Mouse (Mus musculus): Measurements from ENCODE around the gene Gm11541. TPM values are rescaled to one million over a fixed set of nuclear protein-coding genes. Genes with fewer than 3 reads are reported as not detected.

The Gm11541 gene
- polyA plus RNA-seq, 1 experiment from 2014 or later, result not detected

GRCm38 (mm10) chr11:94715622-94716021 is 11.3 kb upstream of the Gm11541 start:
- H3K36me3 ChIP-seq (ENCODE audit: control insufficient read depth, insufficient read depth, low read length), result no peaks in the 10 kb centered on the region
- H3K9ac ChIP-seq (ENCODE audit: low read length), result no peak overlapping the region
- peaks cover 0 to 15% of the 10 kb centered on the region in 2 experiments; a peak in 3 of 4 replicates for H3K4me1 ChIP-seq (ENCODE audit: control insufficient read depth in 2 of 2, insufficient read depth in 2 of 2, low read length in 2 of 2)
- no peak for ATAC-seq (ENCODE audit: insufficient number of reproducible peaks, insufficient read depth, low FRiP score, low read depth)
- WGBS, result 79% methylated on average over 5 of the region's 5 CpGs
- no peaks in the 10 kb centered on the region for H3K9me3 ChIP-seq (ENCODE audit: control insufficient read depth, low read length)
- H3K27me3 ChIP-seq (ENCODE audit: control insufficient read depth, insufficient read depth, low read length), result peaks cover 8% of the 10 kb centered on the region
- no peak overlapping the region for H3K4me3 ChIP-seq (ENCODE audit: control insufficient read depth in 1 of 2, insufficient read depth in 1 of 2, low read depth in 1 of 2, low read length in 2 of 2)
- H3K27ac ChIP-seq (replicated peaks in 1 of 2; ENCODE audit: control insufficient read depth in 1 of 2, insufficient read depth in 1 of 2, low read depth in 2 of 2, low read length in 2 of 2), result no peak overlapping the region
- no peak overlapping the region for H3K4me2 ChIP-seq (ENCODE audit: low read length)

GRCm38 (mm10) chr11:94713246-94713860 is 9.1 kb upstream of the Gm11541 start:
- 16% methylated on average over 11 of the region's 11 CpGs for WGBS
- no peak overlapping the region for H3K27ac ChIP-seq (replicated peaks in 1 of 2; ENCODE audit: control insufficient read depth in 1 of 2, insufficient read depth in 1 of 2, low read depth in 2 of 2, low read length in 2 of 2)
- H3K4me2 ChIP-seq (ENCODE audit: low read length), result no peak overlapping the region
- no peak for ATAC-seq (ENCODE audit: insufficient number of reproducible peaks, insufficient read depth, low FRiP score, low read depth)
- H3K9ac ChIP-seq (ENCODE audit: low read length), result no peak overlapping the region
- no peak overlapping the region for H3K4me3 ChIP-seq (ENCODE audit: control insufficient read depth in 1 of 2, insufficient read depth in 1 of 2, low read depth in 1 of 2, low read length in 2 of 2)
- no peaks in the 10 kb centered on the region for H3K9me3 ChIP-seq (ENCODE audit: control insufficient read depth, low read length)
- peaks cover 8% of the 10 kb centered on the region for H3K27me3 ChIP-seq (ENCODE audit: control insufficient read depth, insufficient read depth, low read length)
- no peaks in the 10 kb centered on the region for H3K36me3 ChIP-seq (ENCODE audit: control insufficient read depth, insufficient read depth, low read length)
- peaks cover 0 to 15% of the 10 kb centered on the region in 2 experiments; a peak in 3 of 4 replicates for H3K4me1 ChIP-seq (ENCODE audit: control insufficient read depth in 2 of 2, insufficient read depth in 2 of 2, low read length in 2 of 2)

- H3K27ac ChIP-seq (replicated peaks in 1 of 2; ENCODE audit: control insufficient read depth in 1 of 2, insufficient read depth in 1 of 2, low read depth in 2 of 2, low read length in 2 of 2), result no peak overlapping the region
- ATAC-seq (ENCODE audit: insufficient number of reproducible peaks, insufficient read depth, low FRiP score, low read depth), result no peak
- no peaks in the 10 kb centered on the region for H3K27me3 ChIP-seq (ENCODE audit: control insufficient read depth, insufficient read depth, low read length)
- H3K36me3 ChIP-seq (ENCODE audit: control insufficient read depth, insufficient read depth, low read length), result no peaks in the 10 kb centered on the region
- H3K9me3 ChIP-seq (ENCODE audit: control insufficient read depth, low read length), result no peaks in the 10 kb centered on the region
- WGBS, result 37% methylated on average over 7 of the region's 7 CpGs
- H3K4me1 ChIP-seq (ENCODE audit: control insufficient read depth in 2 of 2, insufficient read depth in 2 of 2, low read length in 2 of 2), result 0 out of 4 replicates have a peak, but pooled peaks cover 0 to 3% of the 10 kb centered on the region in 2 experiments
- no peak overlapping the region for H3K4me3 ChIP-seq (ENCODE audit: control insufficient read depth in 1 of 2, insufficient read depth in 1 of 2, low read depth in 1 of 2, low read length in 2 of 2)
- no peak overlapping the region for H3K9ac ChIP-seq (ENCODE audit: low read length)
- no peak overlapping the region for H3K4me2 ChIP-seq (ENCODE audit: low read length)
Measured at GRCm38 (mm10) chr11:94704020-94704419, 279 bp downstream of the Gm11541 start.

GRCm38 (mm10) chr11:94702216-94702610 is 2.1 kb downstream of the Gm11541 start:
- WGBS, result 66% methylated on average over 3 of the region's 3 CpGs
- H3K9ac ChIP-seq (ENCODE audit: low read length), result no peak overlapping the region
- H3K27me3 ChIP-seq (ENCODE audit: control insufficient read depth, insufficient read depth, low read length), result no peaks in the 10 kb centered on the region
- no peak overlapping the region for H3K4me2 ChIP-seq (ENCODE audit: low read length)
- H3K4me1 ChIP-seq (ENCODE audit: control insufficient read depth in 2 of 2, insufficient read depth in 2 of 2, low read length in 2 of 2), result peaks cover 3 to 4% of the 10 kb centered on the region in 2 experiments; a peak in 2 of 4 replicates
- no peak overlapping the region for H3K27ac ChIP-seq (replicated peaks in 1 of 2; ENCODE audit: control insufficient read depth in 1 of 2, insufficient read depth in 1 of 2, low read depth in 2 of 2, low read length in 2 of 2)
- H3K36me3 ChIP-seq (ENCODE audit: control insufficient read depth, insufficient read depth, low read length), result no peaks in the 10 kb centered on the region
- H3K4me3 ChIP-seq (ENCODE audit: control insufficient read depth in 1 of 2, insufficient read depth in 1 of 2, low read depth in 1 of 2, low read length in 2 of 2), result no peak overlapping the region
- ATAC-seq (ENCODE audit: insufficient number of reproducible peaks, insufficient read depth, low FRiP score, low read depth), result no peak
- H3K9me3 ChIP-seq (ENCODE audit: control insufficient read depth, low read length), result no peaks in the 10 kb centered on the region

- H3K27me3 ChIP-seq (ENCODE audit: control insufficient read depth, insufficient read depth, low read length), result no peaks in the 10 kb centered on the region
- 63% methylated on average over 27 of the region's 27 CpGs for WGBS
- peaks cover 3 to 4% of the 10 kb centered on the region in 2 experiments; a peak in 2 of 4 replicates for H3K4me1 ChIP-seq (ENCODE audit: control insufficient read depth in 2 of 2, insufficient read depth in 2 of 2, low read length in 2 of 2)
- H3K4me3 ChIP-seq (ENCODE audit: control insufficient read depth in 1 of 2, insufficient read depth in 1 of 2, low read depth in 1 of 2, low read length in 2 of 2), result no peak overlapping the region
- H3K4me2 ChIP-seq (ENCODE audit: low read length), result no peak overlapping the region
- no peak overlapping the region for H3K27ac ChIP-seq (replicated peaks in 1 of 2; ENCODE audit: control insufficient read depth in 1 of 2, insufficient read depth in 1 of 2, low read depth in 2 of 2, low read length in 2 of 2)
- no peaks in the 10 kb centered on the region for H3K9me3 ChIP-seq (ENCODE audit: control insufficient read depth, low read length)
- no peaks in the 10 kb centered on the region for H3K36me3 ChIP-seq (ENCODE audit: control insufficient read depth, insufficient read depth, low read length)
- ATAC-seq (ENCODE audit: insufficient number of reproducible peaks, insufficient read depth, low FRiP score, low read depth), result no peak
- H3K9ac ChIP-seq (ENCODE audit: low read length), result no peak overlapping the region
Measured at GRCm38 (mm10) chr11:94701401-94702215, 2.7 kb downstream of the Gm11541 start.

- WGBS, result 90% methylated on average over 3 of the region's 3 CpGs
- H3K4me2 ChIP-seq (ENCODE audit: low read length), result no peak overlapping the region
- H3K9ac ChIP-seq (ENCODE audit: low read length), result no peak overlapping the region
- H3K4me1 ChIP-seq (ENCODE audit: control insufficient read depth in 2 of 2, insufficient read depth in 2 of 2, low read length in 2 of 2), result peaks cover 3 to 4% of the 10 kb centered on the region in 2 experiments; a peak in 2 of 4 replicates
- H3K9me3 ChIP-seq (ENCODE audit: control insufficient read depth, low read length), result no peaks in the 10 kb centered on the region
- no peak for ATAC-seq (ENCODE audit: insufficient number of reproducible peaks, insufficient read depth, low FRiP score, low read depth)
- H3K27me3 ChIP-seq (ENCODE audit: control insufficient read depth, insufficient read depth, low read length), result no peaks in the 10 kb centered on the region
- no peak overlapping the region for H3K27ac ChIP-seq (replicated peaks in 1 of 2; ENCODE audit: control insufficient read depth in 1 of 2, insufficient read depth in 1 of 2, low read depth in 2 of 2, low read length in 2 of 2)
- no peak overlapping the region for H3K4me3 ChIP-seq (ENCODE audit: control insufficient read depth in 1 of 2, insufficient read depth in 1 of 2, low read depth in 1 of 2, low read length in 2 of 2)
- H3K36me3 ChIP-seq (ENCODE audit: control insufficient read depth, insufficient read depth, low read length), result no peaks in the 10 kb centered on the region
Measured at GRCm38 (mm10) chr11:94699399-94699798, 4.9 kb downstream of the Gm11541 start.

GRCm38 (mm10) chr11:94697703-94698464 is 6.4 kb downstream of the Gm11541 start:
- Histone ChIP-seq H3K27ac (replicated peaks in 1 of 2; ENCODE audit: control insufficient read depth in 1 of 2, insufficient read depth in 1 of 2, low read depth in 2 of 2, low read length in 2 of 2) (no peak overlapping the region), H3K4me3 (ENCODE audit: control insufficient read depth in 1 of 2, insufficient read depth in 1 of 2, low read depth in 1 of 2, low read length in 2 of 2) (no peak overlapping the region), H3K9me3 (ENCODE audit: control insufficient read depth, low read length) (no peaks in the 10 kb centered on the region), H3K4me2 (ENCODE audit: low read length) (no peak overlapping the region), H3K4me1 (ENCODE audit: control insufficient read depth in 2 of 2, insufficient read depth in 2 of 2, low read length in 2 of 2) (peaks cover 3 to 4% of the 10 kb centered on the region in 2 experiments; a peak in 2 of 4 replicates), H3K27me3 (ENCODE audit: control insufficient read depth, insufficient read depth, low read length) (no peaks in the 10 kb centered on the region), H3K36me3 (ENCODE audit: control insufficient read depth, insufficient read depth, low read length) (no peaks in the 10 kb centered on the region), H3K9ac (ENCODE audit: low read length) (no peak overlapping the region)
- no peak for ATAC-seq (ENCODE audit: insufficient number of reproducible peaks, insufficient read depth, low FRiP score, low read depth)
- WGBS, result 43% methylated on average over 13 of the region's 13 CpGs
